Mouse (Mus musculus): ENCODE measurements around the gene Scyl2.
"Not testable (repeated sequence)": the region's sequence is repeated elsewhere in the genome, so short reads cannot be mapped to it uniquely, and the experiment has no call there.

Gene Scyl2

DNA sequence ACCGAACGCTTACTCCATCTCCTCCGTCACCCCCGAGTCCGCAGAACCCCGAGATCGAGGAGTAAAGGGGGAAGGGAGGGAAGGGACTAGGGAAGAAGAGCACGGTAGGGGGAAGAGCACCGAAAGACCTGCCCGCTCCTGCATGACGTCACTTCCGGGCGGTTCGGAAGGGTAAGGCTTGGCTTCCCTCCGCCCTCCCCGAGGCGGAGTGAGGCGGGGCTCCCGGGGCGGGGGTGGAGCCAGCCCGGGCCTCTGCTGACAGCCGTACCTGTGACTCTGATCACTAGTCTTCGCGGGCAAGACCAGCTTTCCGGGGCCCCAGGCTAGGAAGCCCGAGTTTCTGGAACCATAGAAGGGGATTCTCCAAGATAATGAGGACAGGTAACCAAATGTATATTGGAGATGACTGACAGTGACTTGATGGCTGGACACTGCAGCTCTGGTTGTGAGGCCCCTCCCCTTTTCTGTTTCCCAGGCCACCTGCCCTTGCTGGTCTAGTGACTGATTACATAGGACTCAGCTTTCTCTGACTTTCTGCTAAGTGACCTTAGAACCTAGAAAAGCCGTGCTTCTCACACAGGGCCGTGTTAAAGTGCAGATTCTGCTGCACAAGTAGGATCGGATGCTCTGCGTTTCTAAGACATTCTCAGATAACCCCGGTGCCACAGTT lies at the start of gene Scyl2:
Scyl2 (minus strand) TSS at position 147 of the 670 bp plus-strand sequence.
- DNase-seq = peak; percentile 98

DNA sequence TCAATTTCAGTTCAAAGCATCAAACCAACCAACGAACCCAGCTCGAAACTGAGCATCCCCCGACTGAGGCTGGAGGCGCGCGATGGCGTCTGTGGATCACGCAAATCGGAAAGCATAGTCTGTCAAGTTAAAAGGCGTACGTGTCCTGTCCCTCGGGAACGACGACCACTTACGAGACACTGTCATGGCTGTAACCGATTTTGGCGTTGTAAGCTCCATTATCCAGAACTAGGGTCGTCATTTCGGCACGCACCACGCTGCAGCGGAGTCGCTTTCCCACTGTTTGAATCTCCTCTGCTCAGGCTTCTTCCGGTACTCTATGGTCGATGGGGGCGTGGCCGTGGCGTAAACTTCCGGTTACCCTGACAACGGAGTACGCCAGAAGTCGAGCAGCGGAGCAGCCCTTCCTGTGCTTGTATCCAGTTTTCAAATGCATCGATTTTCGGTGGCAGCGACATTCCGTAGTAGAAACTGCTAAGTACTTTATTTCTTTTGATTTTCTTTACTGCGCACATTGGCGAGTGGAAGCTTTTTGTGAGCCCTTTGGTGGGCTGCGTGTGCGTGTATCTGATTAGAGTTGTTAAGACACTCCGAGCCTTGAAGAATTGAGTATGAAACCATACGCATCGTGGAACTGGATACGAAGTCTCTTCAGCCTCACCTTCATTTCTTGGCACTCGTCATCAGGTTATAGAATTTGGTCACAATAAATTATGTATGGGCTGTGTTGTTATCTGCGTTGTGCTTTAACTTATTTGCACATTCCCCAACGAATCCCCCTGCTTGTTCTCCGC lies 46.1 kb upstream of the Scyl2 start, which contains the start of gene Actr6:
Actr6 (minus strand) TSS at position 295 of the 794 bp plus-strand sequence.
- DNase-seq = peak; percentile 95

DNA sequence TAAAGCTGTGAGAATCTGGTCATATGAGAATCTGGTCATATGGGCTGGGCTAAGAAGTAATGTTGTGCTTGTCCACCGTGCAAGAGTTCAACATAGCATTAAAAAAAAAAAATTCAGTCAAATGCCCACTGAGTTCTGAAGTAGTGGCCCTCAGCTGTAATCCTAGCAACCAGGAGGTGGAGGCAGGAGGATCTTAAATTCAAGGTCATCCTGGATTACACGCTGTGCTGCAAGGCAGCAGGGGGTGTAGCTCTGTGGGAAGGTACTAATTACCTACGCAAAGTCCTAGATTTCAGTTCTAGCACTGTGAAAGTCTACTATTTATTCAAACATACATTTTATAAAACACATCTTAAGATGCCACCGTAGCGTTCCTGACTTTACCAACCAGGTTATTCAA lies 45.3 kb upstream of the Scyl2 start:
- peak; percentile 10 for DNase-seq

DNA sequence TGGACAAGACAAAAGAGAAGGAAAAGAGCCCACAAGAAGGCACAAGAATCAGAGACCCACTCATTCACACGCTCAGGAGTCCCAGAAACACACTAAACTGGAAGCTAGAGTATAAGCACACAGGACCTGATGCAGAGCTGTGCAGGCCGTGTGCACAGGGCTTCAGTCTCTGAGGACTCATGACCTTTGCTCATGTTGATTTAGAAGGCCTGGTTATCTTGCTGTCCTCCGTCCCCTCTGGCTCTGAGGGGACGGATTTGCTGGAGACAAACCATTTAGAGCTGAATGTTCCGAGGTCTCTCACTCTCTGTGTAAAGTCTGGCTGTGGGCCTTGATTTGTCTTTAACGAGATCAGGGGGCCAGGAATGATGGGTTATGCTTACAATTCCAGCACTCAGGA lies 44.3 kb upstream of the Scyl2 start:
- no peak for DNase-seq

DNA sequence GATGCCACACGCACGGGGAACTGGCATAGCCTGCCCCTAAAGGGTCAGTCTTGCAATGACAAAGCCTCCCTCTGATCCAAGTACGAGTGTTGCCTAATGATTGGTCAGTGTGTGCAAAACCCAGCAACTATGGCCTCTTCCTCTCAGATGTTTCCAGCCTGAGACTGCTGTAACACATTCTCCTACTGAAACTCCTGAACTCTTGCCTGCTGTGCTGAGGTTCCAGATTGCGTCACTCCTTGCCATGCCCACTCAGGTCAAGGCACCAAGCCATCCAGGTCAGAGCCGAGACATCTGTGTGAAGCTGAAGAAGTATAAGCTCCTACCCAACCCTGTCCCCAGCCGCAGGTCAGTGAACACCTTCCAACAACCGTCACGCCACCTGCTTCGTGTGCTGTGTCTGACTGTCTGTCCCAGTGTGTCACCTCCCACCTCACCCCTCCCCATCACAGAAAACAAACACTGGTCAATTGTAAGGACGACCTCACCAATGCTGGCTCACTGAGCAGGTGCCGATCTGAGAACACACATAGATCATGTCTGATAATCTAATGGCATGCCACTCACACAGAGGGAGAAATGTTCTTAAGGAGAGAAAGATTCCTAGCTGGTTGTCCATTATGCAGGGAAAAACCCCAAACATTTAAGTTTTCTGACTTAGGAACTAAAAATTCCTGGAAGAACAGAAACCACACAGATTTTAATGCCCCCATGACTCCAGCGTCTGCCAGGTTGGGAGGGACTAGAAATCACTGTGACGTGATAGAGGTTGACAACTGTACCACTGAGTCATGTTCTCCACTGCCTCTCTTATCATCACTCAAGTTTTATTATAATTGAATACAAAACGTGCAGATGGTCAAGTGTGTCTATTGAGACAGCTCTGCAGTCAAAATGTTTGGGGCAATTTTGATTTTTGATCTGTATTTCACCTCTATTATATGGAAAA lies 36.4 kb upstream of the Scyl2 start:
- DNase-seq = no peak

DNA sequence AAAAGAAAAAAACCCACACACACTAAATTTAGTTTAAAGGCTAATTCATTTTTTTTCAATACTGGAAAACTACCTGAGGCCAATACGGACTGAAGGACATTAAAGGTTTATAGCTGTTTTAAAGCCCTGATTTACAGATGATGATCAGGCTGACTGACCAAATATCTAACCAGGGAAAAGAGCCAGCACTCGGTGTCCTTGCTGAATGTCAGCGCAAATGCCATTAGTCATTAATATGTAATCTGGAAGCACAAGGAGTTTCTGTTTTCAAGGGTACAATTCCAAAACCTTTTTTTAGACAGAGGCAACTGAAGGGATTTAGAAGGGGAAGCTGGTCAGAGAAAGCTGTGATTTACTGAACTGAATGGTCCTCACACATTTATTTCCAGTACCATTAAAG lies 34.7 kb upstream of the Scyl2 start:
- no peak for DNase-seq

DNA sequence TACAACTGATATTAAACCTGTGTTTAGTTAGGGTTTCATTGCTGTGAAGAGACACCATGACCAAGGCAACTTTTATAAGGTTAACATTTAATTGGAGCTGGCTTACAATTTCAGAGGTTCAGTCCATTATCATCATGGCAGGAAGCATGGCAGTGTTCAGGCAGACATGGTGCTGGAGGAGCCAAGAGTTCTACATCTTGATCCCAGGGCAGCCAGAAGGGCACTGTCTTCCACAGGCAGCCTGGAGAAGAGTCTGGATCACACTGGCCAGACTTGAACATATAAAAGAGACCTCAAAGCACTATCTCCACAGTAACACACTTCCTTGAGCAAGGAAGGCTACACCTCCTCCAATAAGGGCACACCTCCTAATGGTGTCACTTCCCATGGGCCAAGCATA lies 34.2 kb upstream of the Scyl2 start:
- no peak for DNase-seq

DNA sequence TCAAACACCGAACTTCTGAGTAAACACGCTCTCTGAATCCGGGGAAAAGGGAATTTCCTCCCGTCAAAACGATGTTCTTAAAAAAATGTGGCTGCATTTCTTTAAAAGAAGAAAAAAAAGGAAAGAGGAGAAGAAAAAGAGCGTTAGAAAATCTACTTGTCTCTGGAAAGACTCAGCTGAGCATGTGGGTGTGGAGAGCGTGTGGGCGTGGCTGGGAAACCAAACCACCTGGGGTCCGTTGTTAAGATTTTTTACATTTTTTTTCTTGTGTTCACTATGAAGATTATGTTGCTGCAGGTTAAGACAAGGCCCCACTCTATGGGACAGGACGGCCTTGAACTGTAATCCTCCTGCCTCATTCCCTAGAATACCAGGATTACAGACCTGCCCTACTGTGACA lies 28.8 kb upstream of the Scyl2 start:
- DNase-seq = no peak

DNA sequence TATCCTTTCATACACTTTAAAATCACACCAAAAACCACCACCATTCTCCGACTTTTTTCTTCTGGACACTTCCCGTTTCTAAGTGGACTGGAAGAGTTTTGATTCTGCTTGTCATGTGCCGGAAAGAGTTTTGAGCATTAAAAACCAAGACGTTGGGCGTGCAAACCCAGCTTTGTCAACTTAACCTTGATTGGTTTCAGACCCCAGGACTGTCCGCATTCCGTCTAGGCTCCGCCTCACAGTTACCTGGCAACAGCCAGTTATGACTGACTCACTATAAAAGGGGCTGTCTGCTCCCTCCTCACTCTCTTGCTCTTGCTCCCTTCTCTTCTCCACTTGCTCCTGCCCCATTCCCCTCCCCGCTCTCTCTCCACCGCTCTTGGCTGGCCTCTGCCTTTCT lies 22.6 kb upstream of the Scyl2 start:
- no peak for DNase-seq

DNA sequence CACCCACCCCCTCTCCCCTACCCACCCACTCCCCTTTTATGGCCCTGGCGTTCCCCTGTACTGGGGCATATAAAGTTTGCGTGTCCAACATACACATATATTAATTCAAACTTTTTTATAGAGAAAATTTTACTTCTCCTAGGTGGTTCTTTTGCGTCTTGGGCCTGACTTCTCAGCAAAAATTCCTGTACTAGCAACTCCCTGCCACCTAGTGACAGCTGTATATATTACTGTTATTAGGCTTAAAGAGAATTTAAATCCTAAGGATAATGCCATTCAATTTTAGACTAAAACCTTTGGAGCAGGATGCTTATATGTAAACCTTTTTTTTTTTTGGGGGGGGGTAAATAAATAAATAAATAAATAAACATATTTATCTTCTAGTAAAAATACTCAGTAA lies 21.3 kb upstream of the Scyl2 start:
- no peak for DNase-seq

DNA sequence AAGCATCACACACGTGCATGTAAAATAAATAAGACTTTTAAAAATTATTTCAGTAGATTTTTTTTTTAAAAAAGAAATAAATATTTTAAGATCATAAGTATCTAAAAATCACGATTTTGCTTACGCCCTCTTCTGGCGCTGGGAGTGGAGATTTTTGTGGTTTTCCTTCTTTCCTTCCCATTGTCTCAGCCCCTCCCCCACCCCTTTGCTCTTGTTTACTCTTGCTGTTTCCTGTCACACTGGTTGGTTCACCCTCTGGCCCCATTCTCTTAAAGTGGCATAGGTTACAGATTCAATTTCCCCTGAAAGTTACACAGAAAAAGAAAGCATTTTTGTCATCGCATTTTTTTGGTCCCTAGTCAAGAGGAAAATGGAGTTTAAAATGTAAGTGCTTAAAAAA lies 17.0 kb upstream of the Scyl2 start:
- peak; percentile 65 for DNase-seq

DNA sequence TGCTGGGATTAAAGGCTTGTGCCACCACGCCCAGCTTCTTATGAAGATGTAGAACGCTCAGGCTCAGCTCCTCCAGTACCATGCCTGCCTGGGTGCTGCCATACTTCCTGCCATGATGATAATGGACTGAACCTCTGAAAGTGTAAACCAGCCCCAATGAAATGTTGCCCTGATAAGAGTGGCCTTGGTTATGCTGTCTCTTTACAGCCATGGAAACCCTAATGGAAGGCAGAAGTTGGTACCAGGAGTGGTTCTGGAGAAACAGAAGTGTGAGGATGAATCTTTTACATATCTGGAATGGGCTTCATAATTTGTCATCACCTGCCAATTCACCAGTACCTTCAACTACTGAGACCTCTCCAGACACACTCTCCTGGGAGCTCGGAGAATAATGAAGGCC lies 11.9 kb upstream of the Scyl2 start:
- no peak for DNase-seq

DNA sequence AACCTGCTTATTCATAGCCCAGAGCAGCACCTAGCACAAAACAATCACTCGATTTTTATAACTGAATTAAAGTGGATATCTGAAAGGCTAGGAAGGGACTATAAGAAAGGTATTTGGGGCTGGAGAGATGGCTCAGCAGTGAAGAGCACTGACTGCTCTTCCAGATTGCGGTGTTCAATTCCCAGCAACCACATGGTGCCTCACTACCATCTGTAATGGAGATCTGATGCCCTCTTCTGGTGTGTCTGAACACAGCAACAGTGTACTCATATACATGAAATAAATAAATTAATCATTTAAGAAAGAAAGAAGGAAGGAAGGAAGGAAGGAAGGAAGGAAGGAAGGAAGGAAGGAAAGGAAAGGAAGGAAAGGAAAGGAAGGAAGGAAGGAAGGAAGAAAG lies 10.2 kb upstream of the Scyl2 start:
- DNase-seq = not testable (repeated sequence)

DNA sequence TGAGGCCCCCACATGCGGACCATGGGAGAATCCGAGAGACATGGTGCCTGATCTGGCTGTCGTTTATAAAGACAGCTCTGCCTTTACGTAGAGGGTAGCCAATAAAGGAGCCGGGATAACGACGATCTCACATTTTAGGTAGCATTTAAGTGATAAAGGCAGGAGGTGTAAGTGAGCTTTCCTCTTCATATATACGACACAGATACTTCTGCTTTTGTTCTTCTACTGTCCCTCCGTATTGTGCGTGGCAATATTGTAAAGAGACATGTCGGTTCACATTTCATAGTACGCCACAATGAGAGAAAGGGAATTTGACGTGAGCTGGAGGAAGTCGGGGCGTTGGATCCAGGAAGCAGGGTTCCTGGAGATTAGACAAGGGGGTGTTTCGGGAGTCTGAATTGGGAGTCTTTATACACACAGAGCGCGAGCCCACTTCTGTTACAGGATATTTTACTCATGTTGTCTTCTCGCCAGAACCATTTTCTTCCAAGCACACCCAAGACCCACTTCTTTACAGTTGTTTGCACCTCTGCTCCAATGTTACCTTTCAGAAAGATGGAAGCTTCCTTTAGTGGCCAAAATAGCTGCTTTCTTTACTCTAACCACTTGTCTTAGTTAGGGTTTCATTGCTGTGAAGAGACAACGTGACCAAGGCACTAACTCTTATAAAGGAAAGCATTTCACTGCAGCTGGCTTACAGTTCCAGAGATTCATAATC lies 9.3 kb upstream of the Scyl2 start:
- DNase-seq = no peak

DNA sequence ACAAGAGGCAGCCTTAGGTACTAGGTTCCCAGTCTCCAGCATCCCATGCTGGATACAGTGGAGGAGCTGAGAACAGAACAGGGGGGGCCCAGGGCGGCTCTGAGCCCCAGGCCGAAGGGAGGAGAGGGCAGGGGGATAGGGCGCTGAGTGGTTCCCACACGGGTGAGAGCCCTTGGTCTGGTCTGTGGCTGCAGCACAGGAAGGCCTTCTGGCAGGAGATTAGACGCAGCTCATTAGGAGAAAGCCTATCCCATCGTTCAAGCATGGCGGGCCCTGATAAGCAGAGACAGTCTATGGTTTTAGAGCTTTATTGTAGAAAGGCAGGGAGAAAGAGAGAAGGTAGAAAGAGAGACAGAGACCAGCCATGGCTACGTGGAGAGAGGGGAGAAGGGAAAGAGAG lies 3.9 kb upstream of the Scyl2 start:
- no peak for DNase-seq

DNA sequence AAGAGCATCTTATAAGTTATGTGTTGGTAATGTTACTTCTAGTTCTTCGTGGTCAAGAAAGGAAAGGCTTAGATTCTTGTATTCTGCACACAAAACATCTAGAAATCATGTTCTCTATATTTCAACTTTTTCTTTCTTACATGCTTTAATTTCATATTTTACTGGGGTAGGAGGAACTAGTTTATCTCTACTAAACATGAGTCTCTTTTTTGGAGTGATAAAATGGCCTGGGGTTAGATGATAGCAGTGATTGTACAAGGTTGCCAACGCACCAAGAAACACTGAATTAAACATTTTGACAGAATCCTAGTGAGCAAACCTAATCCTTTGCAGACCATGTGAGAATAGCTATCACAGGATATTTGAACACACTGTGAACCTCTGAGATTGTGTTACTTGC lies 1.4 kb upstream of the Scyl2 start:
- DNase-seq = no peak

DNA sequence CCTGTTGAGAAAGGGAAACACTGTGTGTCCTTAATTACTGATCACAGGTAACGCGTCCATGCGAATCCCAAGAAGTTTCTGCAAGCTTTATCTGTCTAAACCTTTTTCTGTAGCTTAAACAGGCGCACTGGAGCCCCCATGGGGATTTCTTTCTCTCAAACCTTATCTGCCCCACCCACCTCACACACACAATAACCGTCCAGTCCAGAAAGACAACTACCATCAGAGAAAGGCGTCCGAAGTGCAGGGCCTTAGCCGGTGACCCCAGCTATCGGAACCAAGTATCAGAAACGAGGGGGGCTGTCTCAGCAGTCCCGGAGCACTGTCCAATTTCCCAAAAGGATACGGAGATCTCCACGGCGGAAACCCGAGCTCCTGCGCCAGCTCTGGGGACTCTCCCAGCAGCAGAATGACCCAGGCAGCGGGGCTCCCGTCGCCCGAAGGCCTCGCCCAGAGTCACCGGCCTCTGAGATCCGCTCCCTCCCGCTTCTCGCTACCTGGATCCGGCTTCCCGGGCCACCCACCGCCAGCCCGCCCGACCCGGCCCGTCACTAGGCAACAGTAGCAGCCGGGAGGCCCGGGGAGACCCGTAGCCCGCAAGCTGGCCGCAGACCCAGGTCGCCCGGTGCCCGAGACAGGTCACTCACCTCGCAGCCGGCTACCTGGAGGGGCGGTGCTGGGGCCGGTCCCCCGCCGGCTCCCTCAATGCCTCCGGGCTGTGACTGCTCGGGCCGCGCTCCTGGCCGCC lies 520 bp downstream of the Scyl2 start:
- no peak for DNase-seq

DNA sequence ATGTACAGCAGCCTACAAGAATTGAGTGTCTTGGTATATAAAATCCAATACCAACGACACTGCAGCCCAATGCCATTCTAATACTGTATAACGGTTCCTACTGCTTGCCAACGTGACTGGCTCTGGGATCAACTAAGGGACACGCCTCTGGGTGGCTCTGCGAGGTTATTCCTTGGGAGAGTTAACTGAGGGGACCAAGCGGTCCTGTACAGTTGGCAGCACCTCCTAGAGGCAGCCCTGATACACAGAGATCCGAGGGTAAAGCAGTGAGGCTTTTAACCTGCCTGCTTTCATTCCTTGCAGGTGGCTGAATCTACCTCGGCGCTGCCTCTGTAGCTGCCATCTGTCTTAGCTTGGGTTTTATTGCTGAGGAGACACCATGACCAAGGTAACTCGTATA lies 3.1 kb downstream of the Scyl2 start:
- DNase-seq = no peak

DNA sequence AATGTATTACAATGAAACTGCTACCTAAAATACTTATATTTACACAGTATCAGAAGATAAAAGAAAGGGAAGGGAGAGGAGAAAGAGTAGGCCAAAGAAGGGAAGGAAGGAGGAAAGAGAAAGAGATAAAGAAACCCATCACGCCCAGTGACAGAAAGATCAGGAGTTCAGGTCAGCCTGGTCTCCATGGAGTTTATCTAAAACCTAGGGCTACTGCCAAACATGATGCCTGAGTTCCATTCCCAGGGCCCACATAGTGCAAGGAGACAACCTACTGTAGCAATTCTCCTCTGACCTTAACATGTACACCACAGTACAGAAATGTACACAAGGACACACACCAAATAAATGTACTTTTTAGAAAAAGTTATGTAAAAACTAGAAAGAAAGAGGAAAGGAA lies 3.9 kb downstream of the Scyl2 start:
- DNase-seq = no peak

DNA sequence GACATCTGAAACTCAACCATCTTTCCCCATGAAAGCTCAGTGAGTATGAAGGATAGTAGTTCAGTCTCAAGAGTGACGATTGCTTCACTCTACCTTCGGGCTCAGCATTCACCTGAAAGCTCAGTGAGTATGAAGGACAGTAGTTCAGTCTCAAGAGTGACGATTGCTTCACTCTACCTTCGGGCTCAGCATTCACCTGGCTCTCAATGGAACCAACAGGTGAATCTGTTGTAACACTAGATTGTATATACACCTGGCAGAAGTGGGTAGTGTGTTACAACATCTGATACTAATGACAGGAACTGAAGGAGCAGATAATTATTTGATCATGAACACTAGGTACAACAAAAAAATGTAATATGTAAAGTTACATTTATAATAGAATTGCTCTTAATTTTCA lies 4.4 kb downstream of the Scyl2 start:
- no peak for DNase-seq

DNA sequence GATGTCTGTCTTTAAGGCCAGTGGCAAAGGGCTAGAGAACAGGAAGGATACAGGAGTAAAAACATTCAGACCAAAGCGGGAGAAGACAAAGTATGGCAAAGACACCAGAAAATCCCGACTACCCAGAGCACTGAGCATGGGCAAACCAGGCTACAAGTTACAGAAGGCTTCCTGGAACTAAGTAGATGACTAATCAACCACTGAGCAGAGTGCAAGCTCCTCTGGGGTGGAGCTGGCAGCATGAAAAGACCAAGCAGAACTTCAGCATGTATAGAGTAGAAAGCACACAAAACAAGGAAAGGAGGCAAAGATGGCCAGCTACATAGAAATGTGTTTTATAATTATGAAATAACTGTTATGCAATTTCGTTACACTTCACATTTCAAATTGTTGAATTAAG lies 5.6 kb downstream of the Scyl2 start:
- no peak for DNase-seq

DNA sequence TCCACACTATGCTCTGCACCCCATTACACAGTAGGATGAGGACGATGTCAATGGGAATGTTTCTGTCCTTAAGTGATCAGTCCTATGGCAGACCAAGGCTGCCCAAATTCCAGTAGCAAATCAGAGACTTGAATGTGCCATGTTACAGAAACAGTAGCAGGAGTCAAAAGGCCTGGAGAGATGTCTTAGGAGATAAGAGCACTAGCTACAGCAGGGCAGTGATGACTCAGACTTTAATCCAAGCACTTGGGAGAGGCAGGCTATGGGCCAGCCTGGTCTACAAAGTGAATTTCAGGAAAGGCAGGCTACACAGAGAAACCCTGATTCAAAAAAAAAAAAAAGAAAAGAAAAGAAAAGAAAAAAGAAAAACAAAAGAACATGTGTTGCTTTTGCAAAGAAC lies 6.6 kb downstream of the Scyl2 start:
- no peak for DNase-seq

Data from thymus, postnatal 14 days (tissue).